ENCODE assay signal across 8 mouse cellular contexts in genomic region chr1:86586992-86587391, GRCm38 (mm10). TPM values are rescaled to one million over a fixed set of nuclear protein-coding genes. Genes with fewer than 3 reads are reported as not detected.
DNase-seq lines count a peak whose midpoint lies in the region; ATAC-seq and TF ChIP-seq lines count a peak whose summit lies in the region.

No protein-coding gene starts in this region.

- peaks cover 3% of the 10 kb centered on the region for H3K79me2 ChIP-seq in heart, adult 2 months (replicated peaks; ENCODE audit: control insufficient read depth, insufficient read depth, low read length)

- no peaks in the 10 kb centered on the region for H3K9me3 ChIP-seq in embryonic facial prominence, embryonic 14.5 days (ENCODE audit: control insufficient read depth, low read length)
- H3K9me3 ChIP-seq in limb, embryonic 14.5 days (ENCODE audit: control insufficient read depth, low read length) = no peaks in the 10 kb centered on the region
- H3K9me3 ChIP-seq in midbrain, postnatal 0 days (ENCODE audit: low read length) = no peaks in the 10 kb centered on the region

- TF ChIP-seq CTCF in heart, adult 2 months (IDR thresholded peaks at IDR 0.05) = no peak
- no peak for TF ChIP-seq CTCF in midbrain, postnatal 0 days (IDR thresholded peaks at IDR 0.05)

- H3K27ac ChIP-seq in embryonic facial prominence, embryonic 14.5 days (replicated peaks; ENCODE audit: low read depth, low read length) = 0 out of 2 replicates have a peak overlapping the region, but pooled peaks have one; percentile 33
- H3K27ac ChIP-seq in heart, adult 2 months = peak overlapping the region; percentile 69
- no peak overlapping the region for H3K27ac ChIP-seq in limb, embryonic 14.5 days (replicated peaks; ENCODE audit: low read depth, low read length)
- peak overlapping the region; percentile 51; the same call in 1 of the 2 replicates for H3K27ac ChIP-seq in midbrain, postnatal 0 days (ENCODE audit: low read depth, low read length)

- ATAC-seq in cerebellum, adult (ENCODE audit: insufficient number of reproducible peaks, low FRiP score, low TSS enrichment) = no peak; the same call in 1 of the 2 replicates
- ATAC-seq in embryonic facial prominence, embryonic 14.5 days (ENCODE audit: low read depth) = 0 out of 2 replicates have a peak, but pooled peaks have one; percentile 20
- ATAC-seq in limb, embryonic 14.5 days (ENCODE audit: low FRiP score, low read depth) = no peak; the same call in 1 of the 2 replicates
- ATAC-seq in midbrain, postnatal 0 days (ENCODE audit: low FRiP score) = peak; percentile 41; the same call in 1 of the 2 replicates

- peak; percentile 87 for TF ChIP-seq EP300 in heart, adult 2 months (IDR thresholded peaks at IDR 0.05; ENCODE audit: insufficient read depth, low read depth, low read length)

- WGBS in embryonic facial prominence, embryonic 14.5 days = 0% methylated on average over 19 of the region's 26 CpGs
- WGBS in heart, adult 2 months = under 1% methylated on average over 26 of the region's 26 CpGs
- under 1% methylated on average over 19 of the region's 26 CpGs for WGBS in limb, embryonic 14.5 days
- under 1% methylated on average over 26 of the region's 26 CpGs for WGBS in midbrain, postnatal 0 days

- intact Hi-C loops in heart, adult 2 months (cut with DNase I) = no loop called here

- H3K4me3 ChIP-seq in embryonic facial prominence, embryonic 14.5 days (ENCODE audit: low read depth, low read length) = peak overlapping the region; percentile 77
- peak overlapping the region; percentile 75 for H3K4me3 ChIP-seq in heart, adult 2 months
- peak overlapping the region; percentile 84 for H3K4me3 ChIP-seq in limb, embryonic 14.5 days (replicated peaks; ENCODE audit: low read length)
- peak overlapping the region; percentile 91 for H3K4me3 ChIP-seq in midbrain, postnatal 0 days (ENCODE audit: low read depth, low read length)

- H3K4me2 ChIP-seq in embryonic facial prominence, embryonic 14.5 days (ENCODE audit: low read depth, low read length) = peak overlapping the region; percentile 87
- H3K4me2 ChIP-seq in limb, embryonic 14.5 days (replicated peaks; ENCODE audit: low read depth, low read length, severe bottlenecking) = peak overlapping the region; percentile 65
- H3K4me2 ChIP-seq in midbrain, postnatal 0 days (ENCODE audit: low read depth, low read length, poor library complexity, severe bottlenecking) = peak overlapping the region; percentile 82

- peaks cover 15% of the 10 kb centered on the region; the same call in 1 of the 2 replicates for H3K4me1 ChIP-seq in embryonic facial prominence, embryonic 14.5 days (ENCODE audit: control insufficient read depth, insufficient read depth, low read length)
- peaks cover 2% of the 10 kb centered on the region; the same call in 1 of the 2 replicates for H3K4me1 ChIP-seq in heart, adult 2 months (ENCODE audit: control insufficient read depth, insufficient read depth, low read length)
- H3K4me1 ChIP-seq in limb, embryonic 14.5 days (ENCODE audit: control insufficient read depth, insufficient read depth, low read length) = peaks cover 10% of the 10 kb centered on the region; the same call in 1 of the 2 replicates
- 0 out of 2 replicates have a peak, but pooled peaks cover 4% of the 10 kb centered on the region for H3K4me1 ChIP-seq in midbrain, postnatal 0 days (ENCODE audit: insufficient read depth, low read length)

- H3K9ac ChIP-seq in embryonic facial prominence, embryonic 14.5 days (ENCODE audit: low read depth, low read length) = peak overlapping the region; percentile 90
- H3K9ac ChIP-seq in heart, adult 2 months (ENCODE audit: low read depth, low read length) = peak overlapping the region; percentile 82
- H3K9ac ChIP-seq in limb, embryonic 14.5 days (ENCODE audit: low read depth, low read length, severe bottlenecking) = peak overlapping the region; percentile 78
- peak overlapping the region; percentile 87 for H3K9ac ChIP-seq in midbrain, postnatal 0 days (replicated peaks; ENCODE audit: low read length, poor library complexity, severe bottlenecking)

- peaks cover 25% of the 10 kb centered on the region for H3K36me3 ChIP-seq in embryonic facial prominence, embryonic 14.5 days (ENCODE audit: control insufficient read depth, insufficient read depth, low read length)
- no peaks in the 10 kb centered on the region; the same call in 1 of the 2 replicates for H3K36me3 ChIP-seq in heart, adult 2 months (ENCODE audit: control insufficient read depth, insufficient read depth, low read length)
- peaks cover 11% of the 10 kb centered on the region for H3K36me3 ChIP-seq in limb, embryonic 14.5 days (ENCODE audit: control insufficient read depth, insufficient read depth, low read length)
- peaks cover 9% of the 10 kb centered on the region; the same call in 1 of the 2 replicates for H3K36me3 ChIP-seq in midbrain, postnatal 0 days (ENCODE audit: insufficient read depth, low read length)

- H3K27me3 ChIP-seq in embryonic facial prominence, embryonic 14.5 days (replicated peaks; ENCODE audit: control insufficient read depth, insufficient read depth, low read length) = no peaks in the 10 kb centered on the region
- no peaks in the 10 kb centered on the region for H3K27me3 ChIP-seq in heart, adult 2 months (ENCODE audit: control insufficient read depth, insufficient read depth, low read length)
- no peaks in the 10 kb centered on the region for H3K27me3 ChIP-seq in limb, embryonic 14.5 days (ENCODE audit: control insufficient read depth, insufficient read depth, low read length)
- H3K27me3 ChIP-seq in midbrain, postnatal 0 days (ENCODE audit: insufficient read depth, low read length) = no peaks in the 10 kb centered on the region

- peak; percentile 72 for DNase-seq in cerebellum, adult 11 months
- DNase-seq in embryonic facial prominence, embryonic 14.5 days (ENCODE audit: low spot score) = peak; percentile 80
- DNase-seq in heart, adult 2 months = peak; percentile 82 to 87
- DNase-seq in kidney, adult 8-10 months = peak; percentile 61 to 71
- peak; percentile 70 for DNase-seq in limb, embryonic 14.5 days (ENCODE audit: low spot score)
- DNase-seq in midbrain, postnatal 0 days (ENCODE audit: low spot score) = peak; percentile 79
- peak; percentile 66 to 80 for DNase-seq in spleen, postnatal 14 days (ENCODE audit: low spot score in 2 of 2)

- peak; percentile 66 for TF ChIP-seq POLR2A in heart, adult 2 months (IDR thresholded peaks at IDR 0.05; ENCODE audit: insufficient read depth, low read depth, low read length)
- 0 out of 2 replicates have a peak, but pooled peaks have one; percentile 24 for TF ChIP-seq POLR2A in limb, embryonic 14.5 days (IDR thresholded peaks at IDR 0.05; ENCODE audit: borderline replicate concordance, extremely low read depth, insufficient read depth, insufficient read length)

RNA-seq across cellular contexts. Expression of gene Cops7b, which starts 4.3 kb away (rescaled TPM):
- polyA plus RNA-seq in embryonic facial prominence, embryonic 14.5 days (2014; fragmentation: Nextera tagmentation; extraction: Ambion mirVana) = 31.3 and 34.9 TPM in 2 replicates
- 10 to 100 TPM; 11.2 to 12.0 TPM for total RNA-seq in heart, adult 2 months (2021)
- 18.2 and 22.4 TPM in 2 replicates for polyA plus RNA-seq in heart, adult 2 months (2012; rRNA removed)
- 62.1 and 68.9 TPM in 2 replicates for polyA plus RNA-seq in limb, embryonic 14.5 days (2012; rRNA removed)
- polyA plus RNA-seq in limb, embryonic 14.5 days (2014; fragmentation: Nextera tagmentation; extraction: Ambion mirVana) = 35.6 and 42.6 TPM in 2 replicates
- total RNA-seq in midbrain, postnatal 0 days (2014; rRNA removed) = 39.0 and 42.1 TPM in 2 replicates
- 53.4 and 56.2 TPM in 2 replicates for polyA plus RNA-seq in midbrain, postnatal 0 days (2015; fragmentation: Nextera tagmentation; extraction: Ambion mirVana)

RNA-seq across cellular contexts. Expression of gene Pde6d, which starts 4.6 kb away (rescaled TPM):
- 55.8 and 59.2 TPM in 2 replicates for polyA plus RNA-seq in embryonic facial prominence, embryonic 14.5 days (2014; fragmentation: Nextera tagmentation; extraction: Ambion mirVana)
- 10 to 100 TPM; 40.4 to 47.6 TPM for total RNA-seq in heart, adult 2 months (2021)
- 27.9 and 39.2 TPM in 2 replicates for polyA plus RNA-seq in heart, adult 2 months (2012; rRNA removed)
- polyA plus RNA-seq in limb, embryonic 14.5 days (2012; rRNA removed) = 61.1 and 63.2 TPM in 2 replicates
- 63.0 and 69.7 TPM in 2 replicates for polyA plus RNA-seq in limb, embryonic 14.5 days (2014; fragmentation: Nextera tagmentation; extraction: Ambion mirVana)
- total RNA-seq in midbrain, postnatal 0 days (2014; rRNA removed) = 48.1 and 54.8 TPM in 2 replicates
- polyA plus RNA-seq in midbrain, postnatal 0 days (2015; fragmentation: Nextera tagmentation; extraction: Ambion mirVana) = 116 and 124 TPM in 2 replicates

Comparison
In these comparisons a context has a peak if more than half of its experiments do, and no peak if none do; other contexts are left out.
1. ATAC-seq: peak in embryonic facial prominence, embryonic 14.5 days (single experiment) and midbrain, postnatal 0 days (single experiment); none in cerebellum, adult (single experiment) and limb, embryonic 14.5 days (single experiment).
2. Peak in every context shown above with its lines, with median percentiles within 50 percentile points of each other: DNase-seq, H3K4me2 ChIP-seq, H3K4me3 ChIP-seq and H3K9ac ChIP-seq.